Mouse (Mus musculus) liver, postnatal 0 days (tissue): ENCODE data around the gene Bach2. TPM values are rescaled to one million over a fixed set of nuclear protein-coding genes. Genes with fewer than 3 reads are reported as not detected.

Experiments used
- ATAC-seq: fragments of 200-750 bp; cut with Nextera tagmentation; 2 replicates; pipeline ENCODE4 v1.8.0; 2017; ENCODE audit warnings: mild to moderate bottlenecking, moderate library complexity
- DNase-seq: peaks from one replicate; pipeline ENCODE4 v3.0.0-alpha.2; 2016
- H3K27ac ChIP-seq: fragments of 300-500 bp; sonication (generic); 2 replicates; pipeline ENCODE4 v1.5.1; 2014; ENCODE audit warnings: antibody characterized with exemption, moderate library complexity, mild to moderate bottlenecking, low read depth
- H3K27me3 ChIP-seq: fragments of 300-500 bp; sonication (generic); 2 replicates; pipeline ENCODE4 v1.6.1; 2014; ENCODE audit warnings: low read length, control low read depth, mixed read lengths; ENCODE audit not compliant: insufficient read depth
- H3K36me3 ChIP-seq: fragments of 300-500 bp; sonication (generic); replicated peaks from 2 replicates; pipeline ENCODE4 v1.6.1; 2014; ENCODE audit warnings: mild to moderate bottlenecking, control low read depth, low read length, moderate library complexity, mixed read lengths; ENCODE audit not compliant: insufficient read depth
- H3K4me1 ChIP-seq: fragments of 300-500 bp; sonication (generic); 2 replicates; pipeline ENCODE4 v1.6.1; 2014; ENCODE audit warnings: antibody characterized with exemption, mild to moderate bottlenecking, control low read depth; ENCODE audit not compliant: insufficient read depth
- H3K4me2 ChIP-seq: fragments of 300-500 bp; sonication (generic); 2 replicates; pipeline ENCODE4 v1.6.1; 2014; ENCODE audit warnings: low read depth, mild to moderate bottlenecking, low read length, moderate library complexity, mixed read lengths
- H3K4me3 ChIP-seq: fragments of 300-500 bp; sonication (generic); 2 replicates; pipeline ENCODE4 v1.5.1; 2014; ENCODE audit warnings: low read depth, low read length
- H3K9ac ChIP-seq: fragments of 300-500 bp; sonication (generic); replicated peaks from 2 replicates; pipeline ENCODE4 v1.6.1; 2014; ENCODE audit warnings: mild to moderate bottlenecking, moderate library complexity
- H3K9me3 ChIP-seq: fragments of 300-500 bp; sonication (generic); 2 replicates; pipeline ENCODE4 v1.6.1; 2016; ENCODE audit warnings: mild to moderate bottlenecking, control low read depth, low read length, mixed read lengths
- CTCF ChIP-seq: sonication (generic); IDR thresholded peaks from 2 replicates; pipeline ENCODE4 v1.5.1; 2016; ENCODE audit warnings: antibody characterized with exemption, low read depth
- EP300 ChIP-seq: IDR thresholded peaks from 2 replicates; pipeline ENCODE4 v1.6.1; 2016; ENCODE audit warnings: antibody characterized with exemption, low read depth, mild to moderate bottlenecking
- WGBS: fragments of 180-500 bp; shearing (Covaris S2); extraction: QIAGEN DNeasy Blood & Tissue Kit; methylation state at CpG from one replicate; pipeline ENCODE4 v1.1.7; 2014; ENCODE audit not compliant: insufficient replicate concordance; 5-methylcytosine and 5-hydroxymethylcytosine counted together
- polyA plus RNA-seq: library from polyadenylated mRNA; unstranded; fragments of >200 nt; fragmentation: Nextera tagmentation; extraction: Ambion mirVana; gene quantifications from 2 replicates; pipeline ENCODE4 v1.2.1, GENCODE M21; 2015

The Bach2 gene
- polyA plus RNA-seq, 1 experiment from 2014 or later, result 4.3 TPM

DNA sequence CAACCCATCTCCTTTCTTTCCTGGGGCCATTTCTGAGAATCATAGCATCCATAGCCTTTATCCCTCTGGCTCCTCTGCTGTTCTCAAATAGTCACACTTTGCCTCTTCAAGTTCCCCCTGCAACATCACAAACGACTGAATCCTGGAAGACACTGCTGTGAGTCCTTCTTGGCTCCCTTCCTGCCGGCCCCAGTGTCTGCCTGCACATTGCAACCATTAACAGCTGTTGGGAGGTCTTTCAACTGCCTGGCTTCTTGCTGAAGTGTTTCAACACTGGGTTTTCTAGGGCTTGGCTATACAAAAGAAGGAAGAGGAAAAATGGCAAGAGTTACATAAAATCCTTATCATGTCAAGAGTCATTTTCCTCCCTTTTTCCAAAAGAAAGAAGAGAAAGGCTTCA, 285.7 kb downstream of the Bach2 start:
- WGBS, result 27% methylated on average over 2 of the region's 2 CpGs
- ATAC-seq (no peak), DNase-seq (no peak)

GRCm38 (mm10) chr4:32525000-32525399, 286.4 kb downstream of the Bach2 start:
- 0 out of 2 replicates have a peak, but pooled peaks cover 3% of the 10 kb centered on the region for H3K36me3 ChIP-seq
- TF ChIP-seq CTCF, result no peak
- no peak for TF ChIP-seq EP300
- H3K4me2 ChIP-seq, result no peak overlapping the region
- H3K4me3 ChIP-seq, result no peak overlapping the region
- no peaks in the 10 kb centered on the region for H3K9me3 ChIP-seq
- no peak overlapping the region for H3K27ac ChIP-seq
- ATAC-seq (no peak), DNase-seq (no peak)
- WGBS, result 61% methylated on average over 5 of the region's 5 CpGs
- no peaks in the 10 kb centered on the region for H3K27me3 ChIP-seq
- H3K9ac ChIP-seq, result no peak overlapping the region
- H3K4me1 ChIP-seq, result peaks cover 7% of the 10 kb centered on the region

More for the DNA sequence above, 285.7 kb downstream of the Bach2 start:
- H3K9ac ChIP-seq, result no peak overlapping the region
- no peaks in the 10 kb centered on the region for H3K9me3 ChIP-seq
- no peak overlapping the region for H3K4me2 ChIP-seq
- no peak overlapping the region for H3K4me3 ChIP-seq
- H3K27ac ChIP-seq, result no peak overlapping the region
- TF ChIP-seq CTCF (no peak), EP300 (no peak)
- H3K27me3 ChIP-seq, result no peaks in the 10 kb centered on the region
- peaks cover 14% of the 10 kb centered on the region for H3K4me1 ChIP-seq
- H3K36me3 ChIP-seq, result 0 out of 2 replicates have a peak, but pooled peaks cover 3% of the 10 kb centered on the region

GRCm38 (mm10) chr4:32526228-32526836, 287.7 kb downstream of the Bach2 start:
- DNase-seq, result no peak
- no peaks in the 10 kb centered on the region for H3K27me3 ChIP-seq
- peaks cover 3% of the 10 kb centered on the region; the same call in 1 of the 2 replicates for H3K4me1 ChIP-seq
- H3K27ac ChIP-seq, result no peak overlapping the region
- no peak overlapping the region for H3K4me3 ChIP-seq
- WGBS, result 76% methylated on average over 9 of the region's 9 CpGs
- no peak overlapping the region for H3K4me2 ChIP-seq
- no peak overlapping the region for H3K9ac ChIP-seq
- H3K36me3 ChIP-seq, result 0 out of 2 replicates have a peak, but pooled peaks cover 3% of the 10 kb centered on the region
- no peaks in the 10 kb centered on the region for H3K9me3 ChIP-seq
- ATAC-seq, result no peak
- TF ChIP-seq CTCF, result no peak
- no peak for TF ChIP-seq EP300

- Histone ChIP-seq H3K9ac (no peak overlapping the region), H3K27ac (no peak overlapping the region), H3K4me2 (no peak overlapping the region), H3K27me3 (no peaks in the 10 kb centered on the region), H3K36me3 (no peaks in the 10 kb centered on the region), H3K9me3 (no peaks in the 10 kb centered on the region), H3K4me3 (no peak overlapping the region), H3K4me1 (no peaks in the 10 kb centered on the region; the same call in 1 of the 2 replicates)
- TF ChIP-seq EP300 (no peak), CTCF (no peak)
- WGBS, result 81% methylated on average over 17 of the region's 17 CpGs
- DNase-seq (no peak), ATAC-seq (no peak)
Observed at GRCm38 (mm10) chr4:32529443-32529995, 290.9 kb downstream of the Bach2 start.

- no peaks in the 10 kb centered on the region for H3K9me3 ChIP-seq
- no peak overlapping the region for H3K4me3 ChIP-seq
- TF ChIP-seq EP300 (no peak), CTCF (no peak)
- H3K4me2 ChIP-seq, result peak overlapping the region; percentile 49
- no peaks in the 10 kb centered on the region for H3K36me3 ChIP-seq
- H3K9ac ChIP-seq, result no peak overlapping the region
- WGBS, result 71% methylated on average over 9 of the region's 9 CpGs
- H3K27ac ChIP-seq, result no peak overlapping the region
- H3K4me1 ChIP-seq, result no peaks in the 10 kb centered on the region; the same call in 1 of the 2 replicates
- H3K27me3 ChIP-seq, result no peaks in the 10 kb centered on the region
- ATAC-seq, result no peak
- no peak for DNase-seq
Observed at GRCm38 (mm10) chr4:32530421-32530920, 291.9 kb downstream of the Bach2 start.
